Mouse (Mus musculus) cerebellum, adult 2 months (tissue): Measurements from ENCODE around the gene Clmn.

Experiments used
- CTCF ChIP-seq: fragments of 200-500 bp; IDR thresholded peaks from 2 replicates; pipeline ENCODE4 v1.5.1; 2011; ENCODE audit warnings: low read depth, mild to moderate bottlenecking, control low read depth, low read length, moderate library complexity, borderline replicate concordance; ENCODE audit not compliant: insufficient read depth
- POLR2A ChIP-seq: fragments of 200-500 bp; IDR thresholded peaks from 2 replicates; pipeline ENCODE4 v1.6.1; 2011; ENCODE audit warnings: low read length, control low read depth, borderline replicate concordance; ENCODE audit not compliant: insufficient read depth

- TF ChIP-seq CTCF: no peak
- no peak for TF ChIP-seq POLR2A
These were observed 23.6 kb downstream of the Clmn start for GRCm38 (mm10) chr12:104841256-104841655.
